Mouse (Mus musculus) brown adipose tissue, adult 24 weeks (tissue): ENCODE results near the gene Gm20661. TPM values are rescaled to one million over a fixed set of nuclear protein-coding genes. Genes with fewer than 3 reads are reported as not detected.
A peak's percentile ranks its signal among the peaks of the same experiment; 100 is the strongest.

Source experiments
- H3K27ac ChIP-seq: fragments of 200-500 bp; replicated peaks from 2 replicates; pipeline ENCODE4 v1.5.1; 2012; ENCODE audit warnings: low read depth, mild to moderate bottlenecking, low read length
- H3K4me1 ChIP-seq: fragments of 200-500 bp; 2 replicates; pipeline ENCODE4 v1.6.1; 2012; ENCODE audit warnings: low read length, mixed read lengths; ENCODE audit not compliant: control insufficient read depth, insufficient read depth, insufficient read length
- H3K4me3 ChIP-seq: fragments of 200-500 bp; 2 replicates; pipeline ENCODE4 v1.5.1; 2012; ENCODE audit warnings: low read depth, mild to moderate bottlenecking, low read length, moderate library complexity; ENCODE audit not compliant: insufficient read depth
- polyA plus RNA-seq: library from polyadenylated mRNA; stranded (reverse); fragments of >200 nt; gene quantifications from 2 replicates; pipeline ENCODE4 v1.2.4, GENCODE M21; 2012; ENCODE audit not compliant: missing spikeins, insufficient read depth, insufficient read length

Gm20661 gene
- polyA plus RNA-seq: not detected in 2 replicates

GRCm38 (mm10) chr9:107982681-107983346, at the start of gene Gm20661:
TSS of gene Gm20661 (plus strand) at chr9:107983058.
- H3K27ac ChIP-seq: peak within 1 kb of the TSS; percentile 100
- H3K4me3 ChIP-seq: peak within 1 kb of the TSS; percentile 93
- peaks cover 18% of the 10 kb centered on the region for H3K4me1 ChIP-seq

- Histone ChIP-seq H3K4me3 (no peak overlapping the region), H3K4me1 (no peaks in the 10 kb centered on the region), H3K27ac (no peak overlapping the region)
Measured at GRCm38 (mm10) chr9:107934146-107934545, 48.7 kb upstream of the Gm20661 start.

GRCm38 (mm10) chr9:107935374-107935773, 47.5 kb upstream of the Gm20661 start, which contains the start of gene Camkv:
TSS of gene Camkv (plus strand) at chr9:107935674.
- Histone ChIP-seq H3K4me1 (no peaks in the 10 kb centered on the region), H3K27ac (no peak within 1 kb of the TSS), H3K4me3 (peak within 1 kb of the TSS; percentile 9; the same call in 1 of the 2 replicates)

GRCm38 (mm10) chr9:107935790-107936214, 47.1 kb upstream of the Gm20661 start:
- Histone ChIP-seq H3K27ac (no peak overlapping the region), H3K4me1 (no peaks in the 10 kb centered on the region), H3K4me3 (peak overlapping the region; percentile 9; the same call in 1 of the 2 replicates)

- H3K4me1 ChIP-seq: no peaks in the 10 kb centered on the region
- no peak overlapping the region for H3K4me3 ChIP-seq
- no peak overlapping the region for H3K27ac ChIP-seq
Measured at GRCm38 (mm10) chr9:107936215-107936822, 46.5 kb upstream of the Gm20661 start.

- Histone ChIP-seq H3K27ac (no peak overlapping the region), H3K4me3 (no peak overlapping the region), H3K4me1 (no peaks in the 10 kb centered on the region)
Measured at GRCm38 (mm10) chr9:107936831-107937230, 46.0 kb upstream of the Gm20661 start.

GRCm38 (mm10) chr9:107947241-107948194, 35.3 kb upstream of the Gm20661 start:
- H3K4me1 ChIP-seq: no peaks in the 10 kb centered on the region
- H3K27ac ChIP-seq: no peak overlapping the region
- H3K4me3 ChIP-seq: no peak overlapping the region

- no peaks in the 10 kb centered on the region for H3K4me1 ChIP-seq
- no peak overlapping the region for H3K27ac ChIP-seq
- H3K4me3 ChIP-seq: no peak overlapping the region
Measured at GRCm38 (mm10) chr9:107949184-107949921, 33.5 kb upstream of the Gm20661 start.

GRCm38 (mm10) chr9:107949922-107950235, 33.0 kb upstream of the Gm20661 start, which contains the start of gene Traip:
TSS of gene Traip (plus strand) at chr9:107950136.
- H3K27ac ChIP-seq: peak within 1 kb of the TSS; percentile 56; the same call in 1 of the 2 replicates
- peak within 1 kb of the TSS; percentile 84 for H3K4me3 ChIP-seq
- H3K4me1 ChIP-seq: no peaks in the 10 kb centered on the region

- Histone ChIP-seq H3K27ac (peak overlapping the region; percentile 56; the same call in 1 of the 2 replicates), H3K4me3 (peak overlapping the region; percentile 84), H3K4me1 (no peaks in the 10 kb centered on the region)
Measured at GRCm38 (mm10) chr9:107950460-107951355, 32.1 kb upstream of the Gm20661 start.

GRCm38 (mm10) chr9:107955613-107956289, 27.1 kb upstream of the Gm20661 start:
- no peaks in the 10 kb centered on the region for H3K4me1 ChIP-seq
- no peak overlapping the region for H3K4me3 ChIP-seq
- no peak overlapping the region for H3K27ac ChIP-seq

- H3K4me1 ChIP-seq: no peaks in the 10 kb centered on the region
- no peak overlapping the region for H3K27ac ChIP-seq
Measured at GRCm38 (mm10) chr9:107957141-107957540, 25.7 kb upstream of the Gm20661 start.

GRCm38 (mm10) chr9:107959896-107960295, 23.0 kb upstream of the Gm20661 start:
- Histone ChIP-seq H3K27ac (no peak overlapping the region), H3K4me1 (peaks cover 6% of the 10 kb centered on the region), H3K4me3 (no peak overlapping the region)

More at GRCm38 (mm10) chr9:107957141-107957540, 25.7 kb upstream of the Gm20661 start:
- no peak overlapping the region for H3K4me3 ChIP-seq
